Mouse (Mus musculus) midbrain, embryonic 10.5 days (tissue): ENCODE measurements at regions not wholly inside any gene's neighbourhood (a gene's known extent, or its start where the extent isn't known, plus 50 kb on each side); places are given as distances from the start of the nearest gene placed in this dataset.

Experiments used
- DNase-seq: peaks from one replicate; pipeline ENCODE4 v3.0.0-alpha.2; 2017; ENCODE audit warnings: low spot score
- H3K27ac ChIP-seq: fragments of 300-500 bp; sonication (generic); replicated peaks from 2 replicates; pipeline ENCODE4 v1.5.1; 2016; ENCODE audit warnings: mild to moderate bottlenecking
- H3K27me3 ChIP-seq: fragments of 300-500 bp; sonication (generic); 2 replicates; pipeline ENCODE4 v1.6.1; 2016; ENCODE audit warnings: low read depth, mild to moderate bottlenecking; ENCODE audit not compliant: poor library complexity, severe bottlenecking
- H3K36me3 ChIP-seq: fragments of 300-500 bp; sonication (generic); 2 replicates; pipeline ENCODE4 v1.6.1; 2016; ENCODE audit warnings: mild to moderate bottlenecking, moderate library complexity
- H3K4me1 ChIP-seq: fragments of 300-500 bp; sonication (generic); 2 replicates; pipeline ENCODE4 v1.6.1; 2016
- H3K4me3 ChIP-seq: fragments of 300-500 bp; sonication (generic); 2 replicates; pipeline ENCODE4 v1.5.1; 2016; ENCODE audit warnings: mild to moderate bottlenecking, moderate library complexity
- H3K9me3 ChIP-seq: fragments of 300-500 bp; sonication (generic); replicated peaks from 2 replicates; pipeline ENCODE4 v1.6.1; 2016; ENCODE audit warnings: mild to moderate bottlenecking
- WGBS: fragments of 180-500 bp; shearing (Covaris S2); methylation state at CpG from one replicate; pipeline ENCODE4 v1.1.7; 2016; 5-methylcytosine and 5-hydroxymethylcytosine counted together

- H3K4me3 ChIP-seq = no peak overlapping the region
- no peaks in the 10 kb centered on the region for H3K27me3 ChIP-seq
- no peaks in the 10 kb centered on the region for H3K36me3 ChIP-seq
- no peaks in the 10 kb centered on the region for H3K9me3 ChIP-seq
- no peak for DNase-seq
- no peaks in the 10 kb centered on the region for H3K4me1 ChIP-seq
- WGBS = 76% methylated on average over 4 of the region's 4 CpGs
- H3K27ac ChIP-seq = no peak overlapping the region
Measured at GRCm38 (mm10) chr2:48374302-48374701, 439.6 kb upstream of the Acvr2a start.

GRCm38 (mm10) chr2:48378160-48378559 is 435.7 kb upstream of the Acvr2a start:
- Histone ChIP-seq H3K4me3 (no peak overlapping the region), H3K36me3 (no peaks in the 10 kb centered on the region), H3K9me3 (no peaks in the 10 kb centered on the region), H3K4me1 (no peaks in the 10 kb centered on the region), H3K27ac (no peak overlapping the region), H3K27me3 (no peaks in the 10 kb centered on the region)
- no peak for DNase-seq
- 69% methylated on average over 1 of the region's 1 CpGs for WGBS

- no peaks in the 10 kb centered on the region for H3K9me3 ChIP-seq
- no peak overlapping the region for H3K4me3 ChIP-seq
- H3K36me3 ChIP-seq = no peaks in the 10 kb centered on the region
- H3K27ac ChIP-seq = no peak overlapping the region
- 86% methylated on average over 2 of the region's 2 CpGs for WGBS
- no peaks in the 10 kb centered on the region for H3K27me3 ChIP-seq
- no peaks in the 10 kb centered on the region for H3K4me1 ChIP-seq
- DNase-seq = no peak
Measured at GRCm38 (mm10) chr2:48378749-48379148, 435.2 kb upstream of the Acvr2a start.

GRCm38 (mm10) chr2:48380140-48380539 is 433.8 kb upstream of the Acvr2a start:
- H3K27ac ChIP-seq = no peak overlapping the region
- no peaks in the 10 kb centered on the region for H3K27me3 ChIP-seq
- H3K4me1 ChIP-seq = no peaks in the 10 kb centered on the region
- H3K36me3 ChIP-seq = no peaks in the 10 kb centered on the region
- no peak for DNase-seq
- H3K9me3 ChIP-seq = no peaks in the 10 kb centered on the region
- WGBS = 80% methylated on average over 5 of the region's 5 CpGs
- H3K4me3 ChIP-seq = no peak overlapping the region

- Histone ChIP-seq H3K4me1 (no peaks in the 10 kb centered on the region), H3K27ac (no peak overlapping the region), H3K36me3 (no peaks in the 10 kb centered on the region), H3K9me3 (no peaks in the 10 kb centered on the region), H3K27me3 (no peaks in the 10 kb centered on the region), H3K4me3 (no peak overlapping the region)
- WGBS = 82% methylated on average over 2 of the region's 2 CpGs
- no peak for DNase-seq
Measured at GRCm38 (mm10) chr2:48380786-48381185, 433.1 kb upstream of the Acvr2a start.

DNA sequence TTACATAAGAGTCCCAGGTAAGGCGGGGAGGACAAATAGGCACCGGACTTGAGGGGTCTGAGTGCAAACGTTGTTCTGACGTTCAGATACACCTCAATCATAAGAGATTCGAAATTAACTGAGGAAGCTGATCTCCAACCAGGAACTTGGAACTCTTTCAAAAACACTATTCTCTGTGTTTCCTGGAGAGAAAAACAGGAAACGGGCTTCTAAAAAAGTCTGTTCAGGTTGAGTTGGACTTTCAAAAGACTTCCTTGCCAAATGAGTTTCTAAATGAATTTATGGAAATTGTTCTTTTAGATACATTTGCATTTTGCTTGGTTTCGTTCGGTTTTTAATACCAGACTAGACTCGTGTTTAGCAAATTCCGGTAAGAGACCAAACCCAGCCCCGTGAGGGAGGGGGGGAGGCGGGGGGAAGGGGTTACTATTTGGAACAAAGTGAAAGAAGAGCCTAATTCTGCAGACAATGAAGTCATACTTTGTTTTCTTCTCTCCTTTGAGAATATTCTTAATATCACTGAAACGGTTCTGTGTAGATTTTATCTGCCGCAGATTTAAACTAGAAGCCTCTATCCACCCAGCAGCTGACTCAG is 432.3 kb upstream of the Acvr2a start:
- Histone ChIP-seq H3K27ac (no peak overlapping the region), H3K36me3 (no peaks in the 10 kb centered on the region), H3K27me3 (no peaks in the 10 kb centered on the region), H3K4me3 (no peak overlapping the region), H3K9me3 (no peaks in the 10 kb centered on the region), H3K4me1 (no peaks in the 10 kb centered on the region)
- WGBS = 90% methylated on average over 14 of the region's 14 CpGs
- DNase-seq = no peak

DNA sequence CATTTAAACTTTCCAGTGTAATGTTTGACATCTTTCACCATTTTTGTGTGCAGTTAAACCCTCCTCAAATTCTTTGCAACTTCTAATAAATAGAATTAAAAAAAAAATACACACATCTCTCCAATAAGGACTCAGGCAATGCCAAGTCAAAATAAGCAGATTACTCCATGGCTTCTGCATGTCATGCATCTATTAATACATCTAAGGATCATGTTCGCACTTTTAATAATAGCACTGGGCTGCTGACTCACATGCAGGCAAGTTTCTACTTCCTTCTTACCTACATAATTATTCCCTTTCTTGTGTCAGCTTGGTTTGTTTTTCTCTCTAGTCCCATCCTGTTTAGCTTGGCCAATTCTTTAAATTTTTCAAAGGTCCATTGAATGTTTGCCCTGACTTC is 415.4 kb upstream of the Acvr2a start:
- 88% methylated on average over 1 of the region's 1 CpGs for WGBS
- H3K4me1 ChIP-seq = peaks cover 4% of the 10 kb centered on the region; the same call in 1 of the 2 replicates
- no peaks in the 10 kb centered on the region for H3K9me3 ChIP-seq
- H3K27ac ChIP-seq = no peak overlapping the region
- H3K27me3 ChIP-seq = no peaks in the 10 kb centered on the region
- no peak for DNase-seq
- H3K36me3 ChIP-seq = no peaks in the 10 kb centered on the region
- H3K4me3 ChIP-seq = no peak overlapping the region

GRCm38 (mm10) chr2:48399191-48399590 is 414.7 kb upstream of the Acvr2a start:
- no peak overlapping the region for H3K27ac ChIP-seq
- no peaks in the 10 kb centered on the region for H3K9me3 ChIP-seq
- peaks cover 4% of the 10 kb centered on the region; the same call in 1 of the 2 replicates for H3K4me1 ChIP-seq
- no peaks in the 10 kb centered on the region for H3K36me3 ChIP-seq
- no peak for DNase-seq
- H3K4me3 ChIP-seq = no peak overlapping the region
- WGBS = 74% methylated on average over 1 of the region's 1 CpGs
- H3K27me3 ChIP-seq = no peaks in the 10 kb centered on the region

DNA sequence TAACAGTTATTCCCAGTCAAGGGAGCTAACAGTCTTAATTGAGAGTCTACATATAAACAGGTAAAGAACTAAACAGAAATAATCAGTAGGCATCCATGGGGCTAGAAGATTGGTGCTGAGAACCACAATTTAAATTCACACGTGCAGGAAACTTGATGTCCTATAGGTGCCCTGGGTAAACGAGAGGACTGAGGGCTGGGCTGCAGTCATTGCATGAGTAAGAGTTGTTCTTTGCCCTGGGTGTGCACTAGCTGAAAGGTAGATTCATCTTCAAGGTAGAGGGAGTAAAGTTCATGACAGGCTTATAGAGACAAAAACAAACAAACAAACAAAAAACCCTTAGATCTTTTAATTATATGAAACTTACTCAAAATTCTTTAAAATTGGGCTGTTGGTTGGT is 411.1 kb upstream of the Acvr2a start:
- no peak overlapping the region for H3K4me3 ChIP-seq
- H3K27ac ChIP-seq = no peak overlapping the region
- no peak for DNase-seq
- H3K27me3 ChIP-seq = no peaks in the 10 kb centered on the region
- WGBS = 86% methylated on average over 2 of the region's 2 CpGs
- no peaks in the 10 kb centered on the region for H3K9me3 ChIP-seq
- H3K4me1 ChIP-seq = peaks cover 4% of the 10 kb centered on the region; the same call in 1 of the 2 replicates
- H3K36me3 ChIP-seq = no peaks in the 10 kb centered on the region

GRCm38 (mm10) chr2:48404460-48404859 is 409.4 kb upstream of the Acvr2a start:
- H3K27me3 ChIP-seq = no peaks in the 10 kb centered on the region
- H3K4me1 ChIP-seq = peaks cover 4% of the 10 kb centered on the region; the same call in 1 of the 2 replicates
- DNase-seq = no peak
- H3K36me3 ChIP-seq = no peaks in the 10 kb centered on the region
- H3K9me3 ChIP-seq = no peaks in the 10 kb centered on the region
- WGBS = 81% methylated on average over 3 of the region's 3 CpGs
- H3K4me3 ChIP-seq = no peak overlapping the region
- H3K27ac ChIP-seq = no peak overlapping the region

GRCm38 (mm10) chr2:48407876-48408275 is 406.0 kb upstream of the Acvr2a start:
- 91% methylated on average over 5 of the region's 5 CpGs for WGBS
- Histone ChIP-seq H3K27ac (no peak overlapping the region), H3K9me3 (no peaks in the 10 kb centered on the region), H3K27me3 (no peaks in the 10 kb centered on the region), H3K4me1 (no peaks in the 10 kb centered on the region), H3K4me3 (no peak overlapping the region), H3K36me3 (no peaks in the 10 kb centered on the region)
- DNase-seq = no peak

GRCm38 (mm10) chr2:48409876-48410275 is 404.0 kb upstream of the Acvr2a start:
- H3K36me3 ChIP-seq = no peaks in the 10 kb centered on the region
- H3K4me3 ChIP-seq = no peak overlapping the region
- no peak overlapping the region for H3K27ac ChIP-seq
- no peak for DNase-seq
- H3K27me3 ChIP-seq = no peaks in the 10 kb centered on the region
- H3K4me1 ChIP-seq = peaks cover 7% of the 10 kb centered on the region
- WGBS = 85% methylated on average over 4 of the region's 4 CpGs
- no peaks in the 10 kb centered on the region for H3K9me3 ChIP-seq

GRCm38 (mm10) chr2:48411392-48411791 is 402.5 kb upstream of the Acvr2a start:
- Histone ChIP-seq H3K4me3 (no peak overlapping the region), H3K4me1 (peaks cover 12% of the 10 kb centered on the region), H3K27me3 (no peaks in the 10 kb centered on the region), H3K36me3 (no peaks in the 10 kb centered on the region), H3K9me3 (no peaks in the 10 kb centered on the region), H3K27ac (no peak overlapping the region)
- 96% methylated on average over 1 of the region's 1 CpGs for WGBS
- DNase-seq = no peak
